Comparison of ENCODE assay signal across 9 mouse cellular contexts in the genomic region with DNA sequence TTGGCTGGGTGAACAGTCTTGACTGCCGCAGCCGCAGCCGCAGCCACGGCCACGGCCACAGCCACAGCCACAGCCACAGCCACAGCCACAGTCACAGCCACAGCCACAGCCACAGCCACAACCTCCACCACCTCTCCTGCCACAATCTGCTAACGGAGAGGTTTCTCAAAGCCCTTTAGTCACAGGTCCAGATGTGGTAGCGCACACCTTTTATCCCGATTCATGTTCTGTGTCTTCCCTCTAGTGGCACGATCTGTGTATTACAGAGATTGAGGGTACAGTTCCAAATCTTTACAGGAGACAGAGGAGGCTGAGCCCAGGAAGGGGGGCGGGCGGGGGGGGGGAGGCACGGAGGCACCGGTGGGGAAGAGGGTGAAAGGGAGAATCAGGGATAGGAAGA. TPM values are rescaled to one million over a fixed set of nuclear protein-coding genes. Genes with fewer than 3 reads are reported as not detected.
DNase-seq lines count a peak whose midpoint lies in the region; ATAC-seq lines count a peak whose summit lies in the region.
"Had no signal": no experiment of that assay in that cellular context is flagged by ENCODE, and none has a peak within 500 bp of the region (broad histone marks: within the 10 kb centered on the region; RNA-seq: fewer than 3 reads in every experiment).

No protein-coding gene starts in this region.

- no peak overlapping the region for H3K27ac ChIP-seq in midbrain, embryonic 11.5 days (ENCODE audit: low read depth, low read length)
- no peak overlapping the region for H3K27ac ChIP-seq in midbrain, embryonic 13.5 days
- no peak overlapping the region for H3K27ac ChIP-seq in limb, embryonic 11.5 days (replicated peaks; ENCODE audit: low read depth, low read length)
- H3K27ac ChIP-seq: liver, embryonic 15.5 days had no signal

- H3K36me3 ChIP-seq in midbrain, embryonic 11.5 days (ENCODE audit: control insufficient read depth, insufficient read depth, low read length): no peaks in the 10 kb centered on the region
- no peaks in the 10 kb centered on the region for H3K36me3 ChIP-seq in midbrain, embryonic 13.5 days
- H3K36me3 ChIP-seq in limb, embryonic 11.5 days (ENCODE audit: control insufficient read depth, insufficient read depth, low read length): no peaks in the 10 kb centered on the region
- H3K36me3 ChIP-seq: liver, embryonic 15.5 days had no signal

- 55% methylated on average over 12 of the region's 13 CpGs for WGBS in midbrain, embryonic 11.5 days
- WGBS in midbrain, embryonic 13.5 days: 59% methylated on average over 11 of the region's 13 CpGs
- 47% methylated on average over 13 of the region's 13 CpGs for WGBS in limb, embryonic 11.5 days

- peak; percentile 87 for DNase-seq in midbrain, embryonic 11.5 days (ENCODE audit: low spot score, missing footprints)
- peak; percentile 62 for DNase-seq in T-cell, adult 2 months (ENCODE audit: low spot score)
- peak; percentile 38 to 70 for DNase-seq in cerebellum, postnatal 36 days
- peak; percentile 47 for DNase-seq in induced T-regulatory cell, adult 2 months (ENCODE audit: low read depth)
- peak; percentile 47 for DNase-seq in limb, embryonic 11.5 days (ENCODE audit: low spot score)
- DNase-seq in retina, postnatal 7 days (ENCODE audit: low read depth, low spot score): peak; percentile 71
- DNase-seq in yolk sac, embryonic 10.5 days (ENCODE audit: low spot score): no peak

- no peak overlapping the region for H3K9ac ChIP-seq in midbrain, embryonic 11.5 days (ENCODE audit: low read length)
- no peak overlapping the region for H3K9ac ChIP-seq in midbrain, embryonic 13.5 days (replicated peaks)
- H3K9ac ChIP-seq in limb, embryonic 11.5 days (ENCODE audit: low read length): no peak overlapping the region
- H3K9ac ChIP-seq: liver, embryonic 15.5 days had no signal

- no peaks in the 10 kb centered on the region for H3K4me1 ChIP-seq in midbrain, embryonic 11.5 days (ENCODE audit: control insufficient read depth, insufficient read depth, low read length)
- H3K4me1 ChIP-seq in midbrain, embryonic 13.5 days (replicated peaks): no peaks in the 10 kb centered on the region; the same call in 1 of the 2 replicates
- H3K4me1 ChIP-seq in limb, embryonic 11.5 days (ENCODE audit: control insufficient read depth, insufficient read depth, low read length): no peaks in the 10 kb centered on the region

- ATAC-seq in midbrain, embryonic 11.5 days (ENCODE audit: low FRiP score): no peak
- ATAC-seq in midbrain, embryonic 13.5 days: no peak
- no peak for ATAC-seq in limb, embryonic 11.5 days (ENCODE audit: insufficient number of reproducible peaks, low FRiP score, low TSS enrichment, low read depth)

- H3K9me3 ChIP-seq in midbrain, embryonic 11.5 days (ENCODE audit: control insufficient read depth, low read length): no peaks in the 10 kb centered on the region
- H3K9me3 ChIP-seq in midbrain, embryonic 13.5 days: no peaks in the 10 kb centered on the region
- no peaks in the 10 kb centered on the region for H3K9me3 ChIP-seq in limb, embryonic 11.5 days (ENCODE audit: control insufficient read depth, low read length)
- H3K9me3 ChIP-seq: liver, embryonic 15.5 days had no signal

- H3K27me3 ChIP-seq in midbrain, embryonic 11.5 days (ENCODE audit: control insufficient read depth, insufficient read depth, low read length): no peaks in the 10 kb centered on the region
- no peaks in the 10 kb centered on the region for H3K27me3 ChIP-seq in midbrain, embryonic 13.5 days
- H3K27me3 ChIP-seq in limb, embryonic 11.5 days (ENCODE audit: control insufficient read depth, insufficient read depth, low read length): no peaks in the 10 kb centered on the region

- H3K4me2 ChIP-seq in midbrain, embryonic 11.5 days: no peak overlapping the region
- H3K4me2 ChIP-seq in midbrain, embryonic 13.5 days (replicated peaks): no peak overlapping the region
- H3K4me2 ChIP-seq in limb, embryonic 11.5 days (ENCODE audit: low read depth, severe bottlenecking): no peak overlapping the region
- H3K4me2 ChIP-seq: liver, embryonic 15.5 days had no signal

- H3K4me3 ChIP-seq in midbrain, embryonic 11.5 days (ENCODE audit: low read depth, low read length): no peak overlapping the region
- no peak overlapping the region for H3K4me3 ChIP-seq in midbrain, embryonic 13.5 days (replicated peaks)
- H3K4me3 ChIP-seq in limb, embryonic 11.5 days (ENCODE audit: low read depth, low read length): no peak overlapping the region
- H3K4me3 ChIP-seq: liver, embryonic 15.5 days had no signal

RNA-seq across cellular contexts. Expression of gene Tacr2, which starts 9.3 kb away (rescaled TPM):
- polyA plus RNA-seq in midbrain, embryonic 11.5 days (2014; fragmentation: Nextera tagmentation; extraction: Ambion mirVana): not detected in 2 replicates
- not detected in 2 replicates for polyA plus RNA-seq in midbrain, embryonic 13.5 days (2015; fragmentation: Nextera tagmentation; extraction: Ambion mirVana)
- polyA plus RNA-seq in limb, embryonic 11.5 days (2014; fragmentation: Nextera tagmentation; extraction: Ambion mirVana): not detected in 2 replicates
- polyA plus RNA-seq: liver, embryonic 15.5 days had no signal

RNA-seq across cellular contexts. Expression of gene Tspan15, which starts 11.8 kb away (rescaled TPM):
- 8.6 and 9.3 TPM in 2 replicates for polyA plus RNA-seq in midbrain, embryonic 11.5 days (2014; fragmentation: Nextera tagmentation; extraction: Ambion mirVana)
- 15.0 and 18.7 TPM in 2 replicates for polyA plus RNA-seq in midbrain, embryonic 13.5 days (2015; fragmentation: Nextera tagmentation; extraction: Ambion mirVana)
- 8.8 and 10.4 TPM in 2 replicates for polyA plus RNA-seq in limb, embryonic 11.5 days (2014; fragmentation: Nextera tagmentation; extraction: Ambion mirVana)
